Mouse (Mus musculus): ENCODE results near the gene Crat. TPM values are rescaled to one million over a fixed set of nuclear protein-coding genes. Genes with fewer than 3 reads are reported as not detected.

Crat gene
- polyA plus RNA-seq, 2 experiments, result 15.0 to 27.4 TPM

GRCm38 (mm10) chr2:30360626-30361025, 55.0 kb downstream of the Crat start:
- Histone ChIP-seq H3K36me3 (replicated peaks; ENCODE audit: control insufficient read depth, insufficient read depth, low read depth) (no peaks in the 10 kb centered on the region), H3K9me3 (ENCODE audit: control insufficient read depth, low read length) (no peaks in the 10 kb centered on the region; the same call in 1 of the 2 replicates), H3K4me1 (replicated peaks; ENCODE audit: control insufficient read depth in 2 of 2, insufficient read depth in 2 of 2, low read length in 1 of 2) (peaks cover 17 to 23% of the 10 kb centered on the region in 2 experiments), H3K4me3 (ENCODE audit: insufficient read depth in 1 of 2, low read depth in 2 of 2, low read length in 2 of 2) (no peak overlapping the region), H3K27ac (no peak overlapping the region), H3K27me3 (ENCODE audit: control insufficient read depth, insufficient read depth, low read length) (no peaks in the 10 kb centered on the region), H3K9ac (replicated peaks) (no peak overlapping the region), H3K4me2 (ENCODE audit: low read depth) (no peak overlapping the region)
- ATAC-seq (ENCODE audit: insufficient read depth) (no peak), DNase-seq (ENCODE audit: low read depth in 3 of 3, low spot score in 3 of 3) (no peak)
- 67% methylated on average over 10 of the region's 10 CpGs for WGBS (ENCODE audit: insufficient replicate concordance)
- TF ChIP-seq CTCF (IDR thresholded peaks at IDR 0.05; ENCODE audit: low read depth) (no peak), EP300 (IDR thresholded peaks at IDR 0.05; ENCODE audit: low read depth) (no peak)

- Histone ChIP-seq H3K4me1 (replicated peaks; ENCODE audit: control insufficient read depth in 2 of 2, insufficient read depth in 2 of 2, low read length in 1 of 2) (peaks cover 7 to 15% of the 10 kb centered on the region in 2 experiments), H3K4me3 (ENCODE audit: insufficient read depth in 1 of 2, low read depth in 2 of 2, low read length in 2 of 2) (peak within 1 kb of the TSS; percentile 70 to 82), H3K36me3 (replicated peaks; ENCODE audit: control insufficient read depth, insufficient read depth, low read depth) (no peaks in the 10 kb centered on the region), H3K4me2 (ENCODE audit: low read depth) (peak within 1 kb of the TSS; percentile 83), H3K27me3 (ENCODE audit: control insufficient read depth, insufficient read depth, low read length) (no peaks in the 10 kb centered on the region), H3K27ac (no peak within 1 kb of the TSS), H3K9me3 (ENCODE audit: control insufficient read depth, low read length) (no peaks in the 10 kb centered on the region; the same call in 1 of the 2 replicates), H3K9ac (replicated peaks) (peak within 1 kb of the TSS; percentile 59)
- ATAC-seq (ENCODE audit: insufficient read depth) (peak; percentile 61), DNase-seq (ENCODE audit: low read depth in 3 of 3, low spot score in 3 of 3) (peak; percentile 52 to 66 (median 63))
- under 1% methylated on average over 55 of the region's 73 CpGs for WGBS (ENCODE audit: insufficient replicate concordance)
- TF ChIP-seq CTCF (IDR thresholded peaks at IDR 0.05; ENCODE audit: low read depth) (peak; percentile 53), EP300 (IDR thresholded peaks at IDR 0.05; ENCODE audit: low read depth) (no peak)
These were observed 56.8 kb downstream of the Crat start, which contains the start of gene Sh3glb2 for GRCm38 (mm10) chr2:30358533-30359531. Gene Sh3glb2 (minus strand): TSS chr2:30359337.

- peak overlapping the region; percentile 70 to 82; a peak in 3 of 4 replicates for H3K4me3 ChIP-seq (ENCODE audit: insufficient read depth in 1 of 2, low read depth in 2 of 2, low read length in 2 of 2)
- no peak for TF ChIP-seq EP300 (IDR thresholded peaks at IDR 0.05; ENCODE audit: low read depth)
- no peak for TF ChIP-seq CTCF (IDR thresholded peaks at IDR 0.05; ENCODE audit: low read depth)
- no peak for ATAC-seq (ENCODE audit: insufficient read depth)
- no peak for DNase-seq (ENCODE audit: low read depth in 3 of 3, low spot score in 3 of 3)
- peaks cover 7 to 13% of the 10 kb centered on the region in 2 experiments for H3K4me1 ChIP-seq (replicated peaks; ENCODE audit: control insufficient read depth in 2 of 2, insufficient read depth in 2 of 2, low read length in 1 of 2)
- H3K36me3 ChIP-seq (replicated peaks; ENCODE audit: control insufficient read depth, insufficient read depth, low read depth), result no peaks in the 10 kb centered on the region
- WGBS (ENCODE audit: insufficient replicate concordance), result 52% methylated on average over 8 of the region's 8 CpGs
- H3K9ac ChIP-seq (replicated peaks), result peak overlapping the region; percentile 59
- H3K27me3 ChIP-seq (ENCODE audit: control insufficient read depth, insufficient read depth, low read length), result no peaks in the 10 kb centered on the region
- no peaks in the 10 kb centered on the region; the same call in 1 of the 2 replicates for H3K9me3 ChIP-seq (ENCODE audit: control insufficient read depth, low read length)
- H3K4me2 ChIP-seq (ENCODE audit: low read depth), result peak overlapping the region; percentile 83
- no peak overlapping the region for H3K27ac ChIP-seq
These were observed 57.8 kb downstream of the Crat start for GRCm38 (mm10) chr2:30357552-30358510.

GRCm38 (mm10) chr2:30356906-30357305, 58.7 kb downstream of the Crat start:
- H3K9ac ChIP-seq (replicated peaks), result no peak overlapping the region
- no peak overlapping the region for H3K4me2 ChIP-seq (ENCODE audit: low read depth)
- WGBS (ENCODE audit: insufficient replicate concordance), result 68% methylated on average over 9 of the region's 9 CpGs

More at GRCm38 (mm10) chr2:30356906-30357305, 58.7 kb downstream of the Crat start:
- 0 out of 2 replicates have a peak, but pooled peaks have one; percentile 10 for TF ChIP-seq CTCF (IDR thresholded peaks at IDR 0.05; ENCODE audit: low read depth)
- TF ChIP-seq EP300 (IDR thresholded peaks at IDR 0.05; ENCODE audit: low read depth), result no peak
- Histone ChIP-seq H3K4me1 (replicated peaks; ENCODE audit: control insufficient read depth in 2 of 2, insufficient read depth in 2 of 2, low read length in 1 of 2) (peaks cover 7 to 13% of the 10 kb centered on the region in 2 experiments), H3K36me3 (replicated peaks; ENCODE audit: control insufficient read depth, insufficient read depth, low read depth) (no peaks in the 10 kb centered on the region), H3K9me3 (ENCODE audit: control insufficient read depth, low read length) (no peaks in the 10 kb centered on the region), H3K27me3 (ENCODE audit: control insufficient read depth, insufficient read depth, low read length) (no peaks in the 10 kb centered on the region), H3K27ac (no peak overlapping the region), H3K4me3 (ENCODE audit: insufficient read depth in 1 of 2, low read depth in 2 of 2, low read length in 2 of 2) (no peak overlapping the region)
- DNase-seq (ENCODE audit: low read depth in 3 of 3, low spot score in 3 of 3) (no peak), ATAC-seq (ENCODE audit: insufficient read depth) (no peak)
